Mouse (Mus musculus) hindbrain, embryonic 13.5 days (tissue): ENCODE data around the gene Pign. TPM values are rescaled to one million over a fixed set of nuclear protein-coding genes. Genes with fewer than 3 reads are reported as not detected.

Experiments used
- ATAC-seq: fragments of 200-750 bp; cut with Nextera tagmentation; 2 replicates; pipeline ENCODE4 v1.8.0; 2017; ENCODE audit warnings: moderate TSS enrichment; ENCODE audit not compliant: low FRiP score
- H3K27ac ChIP-seq: fragments of 300-500 bp; sonication (generic); 2 replicates; pipeline ENCODE4 v1.5.1; 2015; ENCODE audit warnings: inconsistent platforms, mild to moderate bottlenecking, moderate library complexity
- H3K27me3 ChIP-seq: fragments of 300-500 bp; sonication (generic); 2 replicates; pipeline ENCODE4 v1.6.1; 2015; ENCODE audit warnings: mild to moderate bottlenecking, inconsistent platforms
- H3K36me3 ChIP-seq: fragments of 300-500 bp; sonication (generic); 2 replicates; pipeline ENCODE4 v1.6.1; 2015; ENCODE audit warnings: mild to moderate bottlenecking, inconsistent platforms
- H3K4me1 ChIP-seq: fragments of 300-500 bp; sonication (generic); replicated peaks from 2 replicates; pipeline ENCODE4 v1.6.1; 2015; ENCODE audit warnings: inconsistent platforms
- H3K4me2 ChIP-seq: fragments of 300-500 bp; sonication (generic); 2 replicates; pipeline ENCODE4 v1.6.1; 2015; ENCODE audit warnings: inconsistent platforms, mild to moderate bottlenecking, moderate library complexity
- H3K4me3 ChIP-seq: fragments of 300-500 bp; sonication (generic); 2 replicates; pipeline ENCODE4 v1.5.1; 2015; ENCODE audit warnings: mild to moderate bottlenecking, inconsistent platforms
- H3K9ac ChIP-seq: fragments of 300-500 bp; sonication (generic); 2 replicates; pipeline ENCODE4 v1.6.1; 2015; ENCODE audit warnings: mild to moderate bottlenecking, inconsistent platforms
- H3K9me3 ChIP-seq: fragments of 300-500 bp; sonication (generic); 2 replicates; pipeline ENCODE4 v1.6.1; 2016; ENCODE audit warnings: inconsistent platforms
- WGBS: fragments of 180-500 bp; shearing (Covaris S2); methylation state at CpG from one replicate; pipeline ENCODE4 v1.1.7; 2015; 5-methylcytosine and 5-hydroxymethylcytosine counted together
- polyA plus RNA-seq: library from polyadenylated mRNA; unstranded; fragments of >200 nt; fragmentation: Nextera tagmentation; extraction: Ambion mirVana; gene quantifications from 2 replicates; pipeline ENCODE4 v1.2.1, GENCODE M21; 2015

Gene Pign
- polyA plus RNA-seq, 1 experiment from 2014 or later = 10.5 TPM

GRCm38 (mm10) chr1:105555192-105555718 is 108.2 kb downstream of the Pign start:
- no peaks in the 10 kb centered on the region for H3K9me3 ChIP-seq
- H3K36me3 ChIP-seq = peaks cover 3% of the 10 kb centered on the region; the same call in 1 of the 2 replicates
- no peak overlapping the region for H3K4me3 ChIP-seq
- H3K27ac ChIP-seq = no peak overlapping the region
- 59% methylated on average over 1 of the region's 1 CpGs for WGBS
- no peak for ATAC-seq
- no peak overlapping the region for H3K4me2 ChIP-seq
- no peaks in the 10 kb centered on the region for H3K4me1 ChIP-seq
- H3K9ac ChIP-seq = no peak overlapping the region
- H3K27me3 ChIP-seq = no peaks in the 10 kb centered on the region

GRCm38 (mm10) chr1:105553130-105553529 is 110.3 kb downstream of the Pign start:
- WGBS = 94% methylated on average over 3 of the region's 3 CpGs
- H3K4me2 ChIP-seq = no peak overlapping the region
- H3K36me3 ChIP-seq = peaks cover 3% of the 10 kb centered on the region; the same call in 1 of the 2 replicates
- H3K4me3 ChIP-seq = no peak overlapping the region
- no peaks in the 10 kb centered on the region for H3K4me1 ChIP-seq
- no peaks in the 10 kb centered on the region for H3K9me3 ChIP-seq
- H3K9ac ChIP-seq = no peak overlapping the region
- no peak overlapping the region for H3K27ac ChIP-seq
- no peaks in the 10 kb centered on the region for H3K27me3 ChIP-seq
- ATAC-seq = no peak

- ATAC-seq = no peak
- Histone ChIP-seq H3K4me2 (no peak overlapping the region), H3K4me1 (no peaks in the 10 kb centered on the region), H3K27me3 (no peaks in the 10 kb centered on the region), H3K4me3 (no peak overlapping the region), H3K36me3 (no peaks in the 10 kb centered on the region; the same call in 1 of the 2 replicates), H3K9me3 (no peaks in the 10 kb centered on the region), H3K27ac (no peak overlapping the region), H3K9ac (no peak overlapping the region)
Measured at GRCm38 (mm10) chr1:105550163-105550562, 113.3 kb downstream of the Pign start.

GRCm38 (mm10) chr1:105549648-105550047 is 113.8 kb downstream of the Pign start:
- no peak overlapping the region for H3K27ac ChIP-seq
- H3K27me3 ChIP-seq = no peaks in the 10 kb centered on the region
- WGBS = 90% methylated on average over 4 of the region's 4 CpGs
- H3K4me1 ChIP-seq = no peaks in the 10 kb centered on the region
- no peak overlapping the region for H3K4me2 ChIP-seq
- no peaks in the 10 kb centered on the region; the same call in 1 of the 2 replicates for H3K36me3 ChIP-seq
- H3K9ac ChIP-seq = no peak overlapping the region
- no peak for ATAC-seq
- H3K4me3 ChIP-seq = no peak overlapping the region
- H3K9me3 ChIP-seq = no peaks in the 10 kb centered on the region

GRCm38 (mm10) chr1:105543051-105543450 is 120.4 kb downstream of the Pign start:
- Histone ChIP-seq H3K9ac (no peak overlapping the region), H3K27ac (no peak overlapping the region), H3K9me3 (0 out of 2 replicates have a peak, but pooled peaks cover 4% of the 10 kb centered on the region), H3K27me3 (no peaks in the 10 kb centered on the region), H3K36me3 (peaks cover 33% of the 10 kb centered on the region), H3K4me3 (no peak overlapping the region), H3K4me2 (no peak overlapping the region), H3K4me1 (no peaks in the 10 kb centered on the region)
- no peak for ATAC-seq
- WGBS = 96% methylated on average over 1 of the region's 1 CpGs

- WGBS = 52% methylated on average over 2 of the region's 2 CpGs
- ATAC-seq = no peak
- Histone ChIP-seq H3K4me1 (no peaks in the 10 kb centered on the region), H3K27me3 (no peaks in the 10 kb centered on the region), H3K9ac (no peak overlapping the region), H3K4me2 (no peak overlapping the region), H3K4me3 (no peak overlapping the region), H3K36me3 (0 out of 2 replicates have a peak, but pooled peaks cover 6% of the 10 kb centered on the region), H3K27ac (no peak overlapping the region), H3K9me3 (no peaks in the 10 kb centered on the region)
Measured at GRCm38 (mm10) chr1:105523768-105524167, 139.7 kb downstream of the Pign start.

- Histone ChIP-seq H3K4me3 (no peak overlapping the region), H3K9ac (no peak overlapping the region), H3K4me2 (no peak overlapping the region), H3K27ac (no peak overlapping the region), H3K27me3 (no peaks in the 10 kb centered on the region), H3K36me3 (0 out of 2 replicates have a peak, but pooled peaks cover 6% of the 10 kb centered on the region), H3K4me1 (no peaks in the 10 kb centered on the region), H3K9me3 (no peaks in the 10 kb centered on the region)
- WGBS = 79% methylated on average over 2 of the region's 2 CpGs
- no peak for ATAC-seq
Measured at GRCm38 (mm10) chr1:105522321-105522720, 141.2 kb downstream of the Pign start.

- Histone ChIP-seq H3K9ac (no peak overlapping the region), H3K4me2 (no peak overlapping the region), H3K4me1 (no peaks in the 10 kb centered on the region), H3K36me3 (0 out of 2 replicates have a peak, but pooled peaks cover 6% of the 10 kb centered on the region), H3K4me3 (no peak overlapping the region), H3K9me3 (no peaks in the 10 kb centered on the region), H3K27ac (no peak overlapping the region), H3K27me3 (no peaks in the 10 kb centered on the region)
- no peak for ATAC-seq
Measured at GRCm38 (mm10) chr1:105518101-105518500, 145.4 kb downstream of the Pign start.

GRCm38 (mm10) chr1:105507116-105507515 is 156.4 kb downstream of the Pign start:
- no peaks in the 10 kb centered on the region for H3K4me1 ChIP-seq
- ATAC-seq = no peak
- no peak overlapping the region for H3K27ac ChIP-seq
- WGBS = 93% methylated on average over 1 of the region's 1 CpGs
- H3K27me3 ChIP-seq = no peaks in the 10 kb centered on the region
- H3K9ac ChIP-seq = no peak overlapping the region
- H3K9me3 ChIP-seq = no peaks in the 10 kb centered on the region
- no peak overlapping the region for H3K4me2 ChIP-seq
- H3K36me3 ChIP-seq = no peaks in the 10 kb centered on the region
- no peak overlapping the region for H3K4me3 ChIP-seq

GRCm38 (mm10) chr1:105492626-105493025 is 170.9 kb downstream of the Pign start:
- no peak overlapping the region for H3K4me2 ChIP-seq
- no peak overlapping the region for H3K4me3 ChIP-seq
- H3K27ac ChIP-seq = no peak overlapping the region
- H3K27me3 ChIP-seq = no peaks in the 10 kb centered on the region
- H3K36me3 ChIP-seq = no peaks in the 10 kb centered on the region
- no peaks in the 10 kb centered on the region for H3K4me1 ChIP-seq
- no peak for ATAC-seq
- WGBS = 89% methylated on average over 5 of the region's 5 CpGs
- H3K9me3 ChIP-seq = no peaks in the 10 kb centered on the region
- H3K9ac ChIP-seq = no peak overlapping the region

- no peaks in the 10 kb centered on the region for H3K27me3 ChIP-seq
- no peak overlapping the region for H3K4me3 ChIP-seq
- H3K27ac ChIP-seq = no peak overlapping the region
- 86% methylated on average over 3 of the region's 3 CpGs for WGBS
- no peaks in the 10 kb centered on the region for H3K36me3 ChIP-seq
- no peaks in the 10 kb centered on the region for H3K4me1 ChIP-seq
- no peaks in the 10 kb centered on the region for H3K9me3 ChIP-seq
- no peak for ATAC-seq
- H3K4me2 ChIP-seq = no peak overlapping the region
- H3K9ac ChIP-seq = no peak overlapping the region
Measured at GRCm38 (mm10) chr1:105489456-105489855, 174.0 kb downstream of the Pign start.

- Histone ChIP-seq H3K4me2 (no peak overlapping the region), H3K9ac (no peak overlapping the region), H3K27me3 (no peaks in the 10 kb centered on the region), H3K4me3 (no peak overlapping the region), H3K9me3 (no peaks in the 10 kb centered on the region), H3K36me3 (no peaks in the 10 kb centered on the region), H3K27ac (no peak overlapping the region), H3K4me1 (no peaks in the 10 kb centered on the region)
- no peak for ATAC-seq
- WGBS = 65% methylated on average over 4 of the region's 4 CpGs
Measured at GRCm38 (mm10) chr1:105487037-105487436, 176.4 kb downstream of the Pign start.
